Mouse (Mus musculus) CD8-positive naive resting alpha-beta T cell, adult 2 months (primary cell): ENCODE measurements at regions not wholly inside any gene's neighbourhood (a gene's known extent, or its start where the extent isn't known, plus 50 kb on each side); places are given as distances from the start of the nearest gene placed in this dataset.
"Not testable (repeated sequence)": the region's sequence is repeated elsewhere in the genome, so short reads cannot be mapped to it uniquely, and the experiment has no call there.

Source experiments
- DNase-seq, 2 experiments: peaks; one replicate each; pipeline ENCODE4 v3.0.0; 2022; ENCODE audit warnings: low read depth in 2 of 2, low spot score in 2 of 2

GRCm38 (mm10) chr7:111179401-111180271 is 96.8 kb upstream of the Eif4g2 start:
- DNase-seq: no peak

- no peak for DNase-seq
Measured at GRCm38 (mm10) chr7:111174393-111175124, 91.7 kb upstream of the Eif4g2 start.

GRCm38 (mm10) chr7:111172061-111172460 is 89.2 kb upstream of the Eif4g2 start:
- no peak for DNase-seq

- DNase-seq: not testable (repeated sequence)
Measured at GRCm38 (mm10) chr7:111168546-111169233, 85.9 kb upstream of the Eif4g2 start.

GRCm38 (mm10) chr7:111164994-111165393 is 82.2 kb upstream of the Eif4g2 start:
- DNase-seq: no peak

GRCm38 (mm10) chr7:111164276-111164675 is 81.4 kb upstream of the Eif4g2 start:
- no peak for DNase-seq

- no peak for DNase-seq
Measured at GRCm38 (mm10) chr7:111163861-111164260, 81.0 kb upstream of the Eif4g2 start.

GRCm38 (mm10) chr7:111163321-111163720 is 80.5 kb upstream of the Eif4g2 start:
- no peak for DNase-seq

GRCm38 (mm10) chr7:111158791-111159286 is 76.0 kb upstream of the Eif4g2 start:
- DNase-seq: no peak

GRCm38 (mm10) chr7:111157754-111158325 is 75.0 kb upstream of the Eif4g2 start:
- no peak for DNase-seq

GRCm38 (mm10) chr7:111157287-111157686 is 74.5 kb upstream of the Eif4g2 start:
- DNase-seq: no peak

- DNase-seq: no peak
Measured at GRCm38 (mm10) chr7:111156472-111157231, 73.8 kb upstream of the Eif4g2 start.

GRCm38 (mm10) chr7:111155995-111156394 is 73.2 kb upstream of the Eif4g2 start:
- DNase-seq: no peak

GRCm38 (mm10) chr7:111154217-111154616 is 71.4 kb upstream of the Eif4g2 start:
- DNase-seq: no peak

- no peak for DNase-seq
Measured at GRCm38 (mm10) chr7:111150540-111150939, 67.7 kb upstream of the Eif4g2 start.

- no peak for DNase-seq
Measured at GRCm38 (mm10) chr7:111150115-111150514, 67.3 kb upstream of the Eif4g2 start.

- DNase-seq: no peak
Measured at GRCm38 (mm10) chr7:111147593-111147992, 64.8 kb upstream of the Eif4g2 start.

GRCm38 (mm10) chr7:111146670-111147069 is 63.8 kb upstream of the Eif4g2 start:
- no peak for DNase-seq

- no peak for DNase-seq
Measured at GRCm38 (mm10) chr7:111144216-111144615, 61.4 kb upstream of the Eif4g2 start.

- no peak for DNase-seq
Measured at GRCm38 (mm10) chr7:111141285-111141965, 58.6 kb upstream of the Eif4g2 start.
